Mouse (Mus musculus) megakaryocyte, embryonic 14.5 days (primary cell): ENCODE results near the gene Ccdc157.

Experiments
- FLI1 ChIP-seq: IDR thresholded peaks from 2 replicates; pipeline ENCODE4 v1.6.1; 2012; ENCODE audit warnings: low read length, inconsistent platforms, mixed read lengths
- GATA1 ChIP-seq: IDR thresholded peaks from 3 replicates; pipeline ENCODE4 v1.6.1; 2012; ENCODE audit warnings: mixed read lengths, low read length, inconsistent platforms, borderline replicate concordance

DNA sequence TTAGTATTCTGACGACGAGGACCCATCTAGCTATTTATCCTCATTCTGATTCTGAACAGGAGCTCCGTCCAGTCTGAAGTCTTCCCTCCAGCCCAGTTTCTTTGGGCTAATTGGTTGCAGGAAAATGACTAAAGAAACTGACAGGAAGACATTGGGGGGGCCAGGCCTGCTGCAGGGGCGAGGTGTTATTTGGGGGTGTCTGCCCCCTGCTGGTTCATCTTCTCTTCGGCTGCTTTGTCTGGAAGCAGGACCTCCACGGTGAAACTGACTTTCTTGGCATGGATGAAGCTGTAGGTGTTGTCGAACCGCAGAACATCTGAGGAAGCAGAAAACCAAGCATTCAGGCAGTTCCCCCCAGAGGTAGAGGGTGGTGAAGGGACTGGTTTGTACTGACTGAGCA, 62.0 kb downstream of the Ccdc157 start:
- TF ChIP-seq GATA1 (no peak), FLI1 (no peak)
